Mouse (Mus musculus) ES-E14 (cell line): ENCODE data around the gene Rbpj. TPM values are rescaled to one million over a fixed set of nuclear protein-coding genes. Genes with fewer than 3 reads are reported as not detected.

Experiments
- DNase-seq: peaks from one replicate; pipeline ENCODE4 v3.0.0-alpha.2; 2013; ENCODE audit warnings: low read depth, low spot score
- H3K27ac ChIP-seq: 2 replicates; pipeline ENCODE4 v1.5.1; 2012; ENCODE audit warnings: low read depth, mild to moderate bottlenecking, low read length, moderate library complexity, mixed read lengths; ENCODE audit not compliant: poor library complexity, insufficient read depth, severe bottlenecking
- H3K36me3 ChIP-seq: 2 replicates; pipeline ENCODE4 v1.6.1; 2012; ENCODE audit warnings: mild to moderate bottlenecking, low read length, moderate library complexity, mixed read lengths; ENCODE audit not compliant: control insufficient read depth, poor library complexity, insufficient read depth, severe bottlenecking
- H3K4me1 ChIP-seq, 2 experiments: fragments of 150-350 bp in 1 of 2; sonication (generic) in 1 of 2; 2 replicates each; pipeline ENCODE4 v1.6.1; 2012; ENCODE audit warnings: low read length in 2 of 2, mild to moderate bottlenecking in 1 of 2, mixed read lengths in 1 of 2; ENCODE audit not compliant: control insufficient read depth in 2 of 2, insufficient read depth in 2 of 2, poor library complexity in 1 of 2
- H3K4me3 ChIP-seq, 2 experiments: fragments of 150-350 bp in 1 of 2; sonication (generic) in 1 of 2; 2 replicates each; pipeline ENCODE4 v1.5.1; 2012; ENCODE audit warnings: low read length in 2 of 2, low read depth in 1 of 2, mild to moderate bottlenecking in 1 of 2, mixed read lengths in 1 of 2; ENCODE audit not compliant: insufficient read depth in 1 of 2, poor library complexity in 1 of 2, severe bottlenecking in 1 of 2
- H3K9ac ChIP-seq: 2 replicates; pipeline ENCODE4 v1.6.1; 2012; ENCODE audit warnings: low read depth, mild to moderate bottlenecking, low read length, mixed read lengths; ENCODE audit not compliant: poor library complexity, insufficient read depth, severe bottlenecking
- H3K9me3 ChIP-seq: fragments of 150-350 bp; sonication (generic); 2 replicates; pipeline ENCODE4 v1.6.1; 2012; ENCODE audit warnings: low read depth, mild to moderate bottlenecking, low read length; ENCODE audit not compliant: control insufficient read depth, insufficient read depth
- CHD2 ChIP-seq: IDR thresholded peaks from 2 replicates; pipeline ENCODE4 v1.6.1; 2014; ENCODE audit warnings: mild to moderate bottlenecking, low read depth, low read length, inconsistent platforms
- HCFC1 ChIP-seq: IDR thresholded peaks from 2 replicates; pipeline ENCODE4 v1.6.1; 2012; ENCODE audit warnings: low read length, inconsistent platforms, borderline replicate concordance; ENCODE audit not compliant: insufficient read depth
- MAFK ChIP-seq: IDR thresholded peaks from 2 replicates; pipeline ENCODE4 v1.6.1; 2014; ENCODE audit warnings: mild to moderate bottlenecking, low read depth, low read length, inconsistent platforms; ENCODE audit not compliant: insufficient read depth
- ZC3H11A ChIP-seq: IDR thresholded peaks from 2 replicates; pipeline ENCODE4 v1.6.1; 2012; ENCODE audit warnings: low read depth, mild to moderate bottlenecking, inconsistent platforms, low read length, borderline replicate concordance
- ZNF384 ChIP-seq: IDR thresholded peaks from 2 replicates; pipeline ENCODE4 v1.6.1; 2012; ENCODE audit warnings: low read depth, low read length, inconsistent platforms
- in situ Hi-C, 2 experiments: fragments of 600-800 bp; cut with MboI; formaldehyde crosslinking; loops; one replicate each; pipeline ENCODE4 v1.15.1; 2025; ENCODE audit warnings: low sequenced_read_pairs in 2 of 2, inconsistent platforms in 1 of 2; ENCODE audit not compliant: unreplicated experiment in 2 of 2
- total RNA-seq: library from RNA; depleted of rRNA; stranded (reverse); fragments of 300-350 nt; gene quantifications from 2 replicates; pipeline ENCODE4 v1.2.3, GENCODE M21; 2012

Gene Rbpj
- total RNA-seq, 1 experiment, result 159 TPM

GRCm38 (mm10) chr5:53516482-53516881 lies 50.5 kb downstream of the Rbpj start:
- TF ChIP-seq ZC3H11A (no peak), MAFK (no peak), HCFC1 (no peak), CHD2 (no peak), ZNF384 (no peak)
- H3K9me3 ChIP-seq, result no peaks in the 10 kb centered on the region
- in situ Hi-C loops, result no loop called here
- no peaks in the 10 kb centered on the region for H3K4me1 ChIP-seq
- no peak for DNase-seq
- H3K36me3 ChIP-seq, result no peaks in the 10 kb centered on the region
- H3K4me3 ChIP-seq, result no peak overlapping the region
- H3K27ac ChIP-seq, result no peak overlapping the region
- no peak overlapping the region for H3K9ac ChIP-seq

GRCm38 (mm10) chr5:53517802-53518201 lies 51.9 kb downstream of the Rbpj start:
- Histone ChIP-seq H3K4me3 (no peak overlapping the region), H3K36me3 (no peaks in the 10 kb centered on the region), H3K27ac (no peak overlapping the region), H3K9ac (no peak overlapping the region), H3K9me3 (no peaks in the 10 kb centered on the region), H3K4me1 (no peaks in the 10 kb centered on the region)
- TF ChIP-seq ZNF384 (no peak), CHD2 (no peak), HCFC1 (no peak), ZC3H11A (no peak), MAFK (no peak)
- in situ Hi-C loops, result no loop called here
- no peak for DNase-seq

- H3K27ac ChIP-seq, result no peak overlapping the region
- no peak overlapping the region for H3K9ac ChIP-seq
- in situ Hi-C loops, result no loop called here
- TF ChIP-seq ZNF384 (no peak), MAFK (no peak), CHD2 (no peak), HCFC1 (no peak), ZC3H11A (no peak)
- H3K4me1 ChIP-seq, result no peaks in the 10 kb centered on the region
- no peaks in the 10 kb centered on the region for H3K9me3 ChIP-seq
- no peak for DNase-seq
- H3K36me3 ChIP-seq, result no peaks in the 10 kb centered on the region
- H3K4me3 ChIP-seq, result no peak overlapping the region
These were observed 53.2 kb downstream of the Rbpj start for GRCm38 (mm10) chr5:53519131-53519530.

GRCm38 (mm10) chr5:53519998-53520577 lies 54.1 kb downstream of the Rbpj start:
- Histone ChIP-seq H3K27ac (no peak overlapping the region), H3K4me1 (peaks cover 0 to 2% of the 10 kb centered on the region in 2 experiments), H3K36me3 (no peaks in the 10 kb centered on the region), H3K9me3 (no peaks in the 10 kb centered on the region), H3K4me3 (no peak overlapping the region), H3K9ac (no peak overlapping the region)
- no peak for TF ChIP-seq HCFC1
- TF ChIP-seq ZC3H11A, result no peak
- TF ChIP-seq ZNF384, result no peak
- no peak for TF ChIP-seq MAFK
- no peak for TF ChIP-seq CHD2
- in situ Hi-C loops, result no loop called here
- no peak for DNase-seq

- Histone ChIP-seq H3K4me1 (peaks cover 0 to 7% of the 10 kb centered on the region in 2 experiments), H3K4me3 (no peak overlapping the region), H3K36me3 (no peaks in the 10 kb centered on the region), H3K27ac (no peak overlapping the region), H3K9me3 (no peaks in the 10 kb centered on the region), H3K9ac (no peak overlapping the region)
- in situ Hi-C loops, result no loop called here
- TF ChIP-seq CHD2 (no peak), ZC3H11A (no peak), ZNF384 (no peak), MAFK (no peak), HCFC1 (no peak)
- no peak for DNase-seq
These were observed 57.1 kb downstream of the Rbpj start for GRCm38 (mm10) chr5:53523046-53523445.
